Mouse (Mus musculus) megakaryocyte, embryonic 14.5 days (primary cell): ENCODE data around the gene Clcn7. TPM values are rescaled to one million over a fixed set of nuclear protein-coding genes. Genes with fewer than 3 reads are reported as not detected.
"Not testable (repeated sequence)": the region's sequence is repeated elsewhere in the genome, so short reads cannot be mapped to it uniquely, and the experiment has no call there.

ENCODE experiments used
- H3K27me3 ChIP-seq: replicated peaks from 2 replicates; pipeline ENCODE3; 2012; ENCODE audit warnings: inconsistent platforms
- H3K36me3 ChIP-seq: replicated peaks from 2 replicates; pipeline ENCODE3; 2012; ENCODE audit warnings: low read length, inconsistent platforms, mixed read lengths
- H3K4me1 ChIP-seq: 2 replicates; pipeline ENCODE4 v1.6.1; 2012; ENCODE audit warnings: inconsistent platforms
- H3K4me3 ChIP-seq: replicated peaks from 2 replicates; pipeline ENCODE3; 2012; ENCODE audit warnings: moderate library complexity, mild to moderate bottlenecking, inconsistent platforms
- H3K9me3 ChIP-seq: 2 replicates; pipeline ENCODE4 v1.6.1; 2012; ENCODE audit warnings: inconsistent platforms
- FLI1 ChIP-seq: IDR thresholded peaks from 2 replicates; pipeline ENCODE4 v1.6.1; 2012; ENCODE audit warnings: low read length, inconsistent platforms, mixed read lengths
- GATA1 ChIP-seq: IDR thresholded peaks from 3 replicates; pipeline ENCODE4 v1.6.1; 2012; ENCODE audit warnings: mixed read lengths, low read length, inconsistent platforms, borderline replicate concordance
- polyA plus RNA-seq: library from polyadenylated mRNA; stranded (reverse); fragments of >175 nt; gene quantifications from 2 replicates; pipeline ENCODE4 v1.2.3, GENCODE M21; 2012; ENCODE audit warnings: low replicate concordance; ENCODE audit not compliant: insufficient read depth

The Clcn7 gene
- polyA plus RNA-seq, 1 experiment: 17.8 TPM

DNA sequence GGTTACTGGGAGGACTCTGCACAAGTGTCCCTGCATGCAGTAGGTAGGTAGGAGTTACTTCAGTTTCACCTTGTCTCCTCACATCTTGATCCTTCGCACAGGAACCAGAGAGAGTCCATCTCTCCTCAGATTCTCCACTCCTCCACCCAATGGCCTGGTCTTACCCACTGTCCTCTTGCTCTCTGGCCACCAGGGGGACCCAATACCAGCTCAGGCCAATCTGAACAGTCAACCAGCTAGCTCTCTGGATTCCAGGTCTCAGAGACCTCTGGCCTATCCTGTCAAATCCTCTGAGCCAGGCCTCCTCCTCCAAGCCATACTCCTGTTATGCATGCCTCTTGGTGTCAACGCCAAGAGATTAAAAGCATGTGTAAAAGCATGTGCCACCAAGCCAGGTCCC, 23.6 kb upstream of the Clcn7 start:
- Histone ChIP-seq H3K4me1 (peaks cover 32% of the 10 kb centered on the region), H3K36me3 (peaks cover 95% of the 10 kb centered on the region), H3K4me3 (peak overlapping the region; percentile 28), H3K9me3 (no peaks in the 10 kb centered on the region), H3K27me3 (no peaks in the 10 kb centered on the region)
- no peak for TF ChIP-seq FLI1
- no peak for TF ChIP-seq GATA1

DNA sequence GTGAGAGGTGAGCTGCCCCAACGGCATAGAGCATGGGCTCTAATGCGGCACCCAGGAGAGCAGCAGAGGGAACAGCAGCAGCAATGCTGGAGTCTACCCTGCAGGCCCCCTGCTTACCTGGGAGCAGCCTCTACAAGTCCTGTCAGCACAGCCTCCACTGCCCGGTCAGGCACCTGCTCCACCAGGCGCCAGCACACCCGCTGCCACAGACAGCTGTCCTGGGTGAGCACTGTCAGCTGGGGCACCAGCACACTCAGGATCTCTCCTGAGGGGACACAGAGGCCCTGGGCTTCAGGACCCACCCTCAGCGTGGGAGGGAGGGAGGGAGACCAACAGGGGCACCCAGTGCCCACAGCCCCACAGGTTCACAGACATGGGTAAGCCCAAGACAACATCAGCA, 22.6 kb upstream of the Clcn7 start:
- no peak overlapping the region for H3K4me3 ChIP-seq
- no peaks in the 10 kb centered on the region for H3K27me3 ChIP-seq
- peaks cover 85% of the 10 kb centered on the region for H3K36me3 ChIP-seq
- no peak for TF ChIP-seq GATA1
- no peak for TF ChIP-seq FLI1
- peaks cover 42% of the 10 kb centered on the region for H3K4me1 ChIP-seq
- H3K9me3 ChIP-seq: no peaks in the 10 kb centered on the region

GRCm38 (mm10) chr17:25111220-25111619, 22.0 kb upstream of the Clcn7 start:
- Histone ChIP-seq H3K9me3 (no peaks in the 10 kb centered on the region), H3K4me1 (peaks cover 47% of the 10 kb centered on the region), H3K27me3 (no peaks in the 10 kb centered on the region), H3K36me3 (peaks cover 78% of the 10 kb centered on the region), H3K4me3 (no peak overlapping the region)
- TF ChIP-seq GATA1: no peak
- TF ChIP-seq FLI1: no peak

GRCm38 (mm10) chr17:25111739-25112422, 21.3 kb upstream of the Clcn7 start:
- peaks cover 54% of the 10 kb centered on the region for H3K4me1 ChIP-seq
- no peaks in the 10 kb centered on the region for H3K9me3 ChIP-seq
- TF ChIP-seq GATA1 (no peak), FLI1 (no peak)
- peaks cover 72% of the 10 kb centered on the region for H3K36me3 ChIP-seq
- no peak overlapping the region for H3K4me3 ChIP-seq
- H3K27me3 ChIP-seq: no peaks in the 10 kb centered on the region

- Histone ChIP-seq H3K4me1 (peaks cover 59% of the 10 kb centered on the region), H3K27me3 (no peaks in the 10 kb centered on the region), H3K4me3 (no peak overlapping the region), H3K9me3 (no peaks in the 10 kb centered on the region), H3K36me3 (peaks cover 66% of the 10 kb centered on the region)
- TF ChIP-seq FLI1 (no peak), GATA1 (no peak)
Observed at GRCm38 (mm10) chr17:25112423-25112810, 20.8 kb upstream of the Clcn7 start.

DNA sequence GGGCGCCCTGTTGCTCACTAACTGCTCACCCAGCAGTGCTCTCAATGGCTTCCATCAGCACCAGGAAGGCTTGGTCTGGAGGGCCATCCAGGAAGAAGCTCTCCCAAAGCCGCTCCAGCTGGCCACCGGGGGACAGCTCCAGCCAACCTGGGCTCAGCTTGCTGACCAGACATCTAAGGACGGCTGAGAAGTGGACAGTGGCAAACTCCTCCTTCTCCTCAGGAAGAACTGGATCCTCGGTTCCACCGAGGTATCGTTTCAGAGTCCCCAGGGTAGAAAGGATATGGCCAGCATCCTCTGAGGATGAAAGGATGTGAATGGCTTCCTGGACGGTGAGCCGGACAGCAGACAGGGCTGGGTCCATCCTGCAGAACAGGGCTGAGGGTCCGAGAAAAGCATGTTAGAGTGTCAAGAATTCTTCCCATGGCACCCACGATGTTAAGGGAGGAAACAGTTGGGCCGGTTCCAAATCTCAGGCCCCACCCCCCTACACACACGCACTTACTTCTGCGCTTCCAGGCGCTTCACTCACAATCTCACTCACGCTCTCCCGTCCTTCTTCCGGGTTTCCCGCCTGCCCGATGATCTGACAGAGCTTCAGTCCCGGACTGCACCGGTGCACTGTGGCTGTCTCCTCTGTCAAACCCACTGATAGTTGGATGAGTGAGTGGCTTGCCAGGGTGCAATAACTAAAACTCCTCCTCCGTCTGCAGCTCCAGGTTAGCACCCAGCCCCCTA, 18.1 kb upstream of the Clcn7 start:
- Histone ChIP-seq H3K27me3 (peaks cover 4% of the 10 kb centered on the region), H3K36me3 (peaks cover 41% of the 10 kb centered on the region)
- TF ChIP-seq GATA1: no peak
- TF ChIP-seq FLI1: no peak

GRCm38 (mm10) chr17:25115664-25116432, 17.3 kb upstream of the Clcn7 start, which contains the start of gene Telo2:
Telo2 (minus strand) TSS chr17:25115967.
- Histone ChIP-seq H3K36me3 (peaks cover 34% of the 10 kb centered on the region), H3K27me3 (peaks cover 11% of the 10 kb centered on the region), H3K9me3 (no peaks in the 10 kb centered on the region), H3K4me3 (peak within 1 kb of the TSS; percentile 98), H3K4me1 (peaks cover 65% of the 10 kb centered on the region)
- TF ChIP-seq FLI1: no peak
- TF ChIP-seq GATA1: no peak

More for the DNA sequence above, 18.1 kb upstream of the Clcn7 start:
- Histone ChIP-seq H3K4me1 (peaks cover 61% of the 10 kb centered on the region), H3K4me3 (peak overlapping the region; percentile 98), H3K9me3 (no peaks in the 10 kb centered on the region)

DNA sequence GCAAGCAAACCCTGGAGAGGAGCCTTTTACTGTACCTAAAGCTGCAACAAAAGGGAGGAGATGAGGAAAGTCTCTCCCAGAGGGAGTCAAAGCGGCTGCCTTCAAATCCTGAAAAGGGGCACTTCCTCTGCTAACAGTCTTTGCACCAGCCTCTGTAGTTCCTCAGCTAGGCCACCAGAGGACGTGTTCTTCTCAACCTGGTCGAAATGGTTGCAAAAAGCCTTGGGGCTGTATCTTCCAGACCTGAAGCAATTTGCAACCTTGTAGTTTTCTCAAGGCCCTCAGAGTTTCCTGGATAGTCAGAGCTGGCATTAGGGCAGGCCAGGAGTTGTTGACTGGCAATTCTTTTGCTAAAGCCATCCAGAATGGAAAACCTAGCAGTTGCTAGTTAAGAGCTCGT, 15.9 kb upstream of the Clcn7 start:
- Histone ChIP-seq H3K36me3 (peaks cover 19% of the 10 kb centered on the region), H3K4me3 (no peak overlapping the region), H3K27me3 (peaks cover 24% of the 10 kb centered on the region), H3K9me3 (no peaks in the 10 kb centered on the region), H3K4me1 (peaks cover 56% of the 10 kb centered on the region)
- no peak for TF ChIP-seq GATA1
- TF ChIP-seq FLI1: no peak

GRCm38 (mm10) chr17:25120406-25120805, 12.8 kb upstream of the Clcn7 start, which contains the start of gene Ptx4:
Ptx4 (plus strand) TSS chr17:25120760.
- Histone ChIP-seq H3K27me3 (peaks cover 42% of the 10 kb centered on the region), H3K36me3 (no peaks in the 10 kb centered on the region), H3K9me3 (no peaks in the 10 kb centered on the region), H3K4me1 (peaks cover 40% of the 10 kb centered on the region), H3K4me3 (no peak within 1 kb of the TSS)
- TF ChIP-seq FLI1 (no peak), GATA1 (no peak)

GRCm38 (mm10) chr17:25123979-25124378, 9.2 kb upstream of the Clcn7 start:
- no peaks in the 10 kb centered on the region for H3K9me3 ChIP-seq
- no peaks in the 10 kb centered on the region for H3K36me3 ChIP-seq
- peaks cover 42% of the 10 kb centered on the region for H3K27me3 ChIP-seq
- no peak for TF ChIP-seq FLI1
- no peak for TF ChIP-seq GATA1
- peaks cover 26% of the 10 kb centered on the region for H3K4me1 ChIP-seq
- no peak overlapping the region for H3K4me3 ChIP-seq

DNA sequence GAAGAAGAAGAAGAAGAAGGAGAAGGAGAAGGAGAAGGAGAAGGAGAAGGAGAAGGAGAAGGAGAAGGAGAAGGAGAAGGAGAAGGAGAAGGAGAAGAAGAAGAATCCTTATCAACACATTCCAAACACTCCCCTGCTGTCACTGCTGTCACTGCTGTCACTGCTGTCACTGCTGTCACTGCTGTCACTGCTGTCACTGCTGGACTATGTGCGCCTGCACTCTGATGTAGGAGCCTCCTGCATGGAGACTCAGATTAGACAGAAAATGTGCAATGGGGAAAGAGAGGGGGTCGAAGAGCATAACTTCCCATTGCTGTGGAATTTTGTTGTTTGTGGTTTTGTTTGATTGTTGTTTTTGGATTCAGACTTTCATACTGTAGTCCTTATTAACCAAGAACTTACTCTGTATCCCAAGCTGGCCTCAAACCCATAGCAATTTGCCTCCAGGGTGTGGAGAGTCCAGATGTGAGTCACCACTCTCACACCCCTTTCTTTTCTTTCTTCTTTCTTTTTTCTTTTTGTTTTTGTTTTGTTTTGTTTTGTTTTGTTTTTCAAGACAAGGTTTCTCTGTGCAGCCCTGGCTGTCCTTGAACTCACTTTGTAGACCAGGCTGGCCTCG, 7.6 kb upstream of the Clcn7 start:
- not testable (repeated sequence) for H3K9me3 ChIP-seq, H3K4me3 ChIP-seq, H3K36me3 ChIP-seq
- peaks cover 36% of the 10 kb centered on the region for H3K27me3 ChIP-seq
- H3K4me1 ChIP-seq: peaks cover 22% of the 10 kb centered on the region
